Mouse (Mus musculus) forebrain, embryonic 10.5 days (tissue): ENCODE data around the gene Tmem178b. TPM values are rescaled to one million over a fixed set of nuclear protein-coding genes. Genes with fewer than 3 reads are reported as not detected.

ENCODE experiments used
- DNase-seq: peaks from one replicate; pipeline ENCODE4 v3.0.0-alpha.2; 2017; ENCODE audit warnings: low spot score; ENCODE audit errors: extremely low spot score
- H3K27ac ChIP-seq: fragments of 300-500 bp; sonication (generic); 2 replicates; pipeline ENCODE4 v1.5.1; 2016; ENCODE audit warnings: mild to moderate bottlenecking
- H3K27me3 ChIP-seq: fragments of 300-500 bp; sonication (generic); 2 replicates; pipeline ENCODE4 v1.6.1; 2016; ENCODE audit warnings: mild to moderate bottlenecking; ENCODE audit not compliant: poor library complexity, severe bottlenecking
- H3K36me3 ChIP-seq: fragments of 300-500 bp; sonication (generic); replicated peaks from 2 replicates; pipeline ENCODE4 v1.6.1; 2016; ENCODE audit warnings: mild to moderate bottlenecking, moderate library complexity
- H3K4me1 ChIP-seq: fragments of 300-500 bp; sonication (generic); 2 replicates; pipeline ENCODE4 v1.6.1; 2016
- H3K4me3 ChIP-seq: fragments of 300-500 bp; sonication (generic); 2 replicates; pipeline ENCODE4 v1.5.1; 2016; ENCODE audit warnings: mild to moderate bottlenecking, moderate library complexity
- H3K9me3 ChIP-seq: fragments of 300-500 bp; sonication (generic); 2 replicates; pipeline ENCODE4 v1.6.1; 2016; ENCODE audit warnings: mild to moderate bottlenecking, moderate library complexity
- WGBS: fragments of 180-500 bp; shearing (Covaris S2); methylation state at CpG from one replicate; pipeline ENCODE4 v1.1.7; 2016; 5-methylcytosine and 5-hydroxymethylcytosine counted together
- polyA plus RNA-seq: library from polyadenylated mRNA; unstranded; fragments of >200 nt; fragmentation: Nextera tagmentation; extraction: Ambion mirVana; gene quantifications from 2 replicates; pipeline ENCODE4 v1.2.1, GENCODE M21; 2016

Gene Tmem178b
- polyA plus RNA-seq, 1 experiment from 2014 or later: 1.3 TPM

- H3K4me3 ChIP-seq: no peak overlapping the region
- no peak for DNase-seq
- no peaks in the 10 kb centered on the region for H3K9me3 ChIP-seq
- H3K36me3 ChIP-seq: no peaks in the 10 kb centered on the region
- H3K4me1 ChIP-seq: peaks cover 11% of the 10 kb centered on the region
- 94% methylated on average over 7 of the region's 7 CpGs for WGBS
- H3K27ac ChIP-seq: no peak overlapping the region
- H3K27me3 ChIP-seq: no peaks in the 10 kb centered on the region
These were observed 67.8 kb downstream of the Tmem178b start for GRCm38 (mm10) chr6:39940920-39941319.

DNA sequence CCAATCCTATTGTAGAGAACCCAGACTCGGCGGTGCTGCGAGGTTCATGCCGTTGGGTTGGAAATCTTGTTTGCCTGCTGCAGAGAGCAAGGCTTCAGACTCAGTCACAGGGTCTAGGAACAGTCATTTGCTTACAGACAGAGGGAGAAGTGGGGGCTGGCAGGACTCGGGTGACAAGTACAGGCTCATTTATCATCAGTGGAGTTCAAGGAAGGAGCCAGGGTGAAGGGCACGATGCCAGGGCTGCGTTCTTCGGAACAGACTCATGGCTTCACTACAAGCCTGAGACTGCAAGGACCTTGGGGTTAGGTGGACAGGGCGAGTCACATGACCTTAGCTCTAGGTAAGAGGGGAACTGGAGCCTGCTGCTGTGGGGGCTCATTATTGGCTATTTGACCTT, 71.8 kb downstream of the Tmem178b start:
- WGBS: 83% methylated on average over 9 of the region's 9 CpGs
- Histone ChIP-seq H3K9me3 (no peaks in the 10 kb centered on the region), H3K36me3 (no peaks in the 10 kb centered on the region), H3K4me1 (peaks cover 18% of the 10 kb centered on the region), H3K4me3 (no peak overlapping the region), H3K27ac (no peak overlapping the region; the same call in 1 of the 2 replicates), H3K27me3 (no peaks in the 10 kb centered on the region)
- DNase-seq: no peak

GRCm38 (mm10) chr6:39945670-39946440, 72.8 kb downstream of the Tmem178b start:
- H3K27ac ChIP-seq: no peak overlapping the region
- DNase-seq: no peak

GRCm38 (mm10) chr6:39946601-39947000, 73.5 kb downstream of the Tmem178b start:
- no peak overlapping the region for H3K4me3 ChIP-seq
- H3K36me3 ChIP-seq: no peaks in the 10 kb centered on the region
- WGBS: 91% methylated on average over 4 of the region's 4 CpGs
- no peaks in the 10 kb centered on the region for H3K9me3 ChIP-seq
- no peaks in the 10 kb centered on the region for H3K27me3 ChIP-seq
- H3K4me1 ChIP-seq: peaks cover 18% of the 10 kb centered on the region
- H3K27ac ChIP-seq: no peak overlapping the region
- no peak for DNase-seq

More at GRCm38 (mm10) chr6:39945670-39946440, 72.8 kb downstream of the Tmem178b start:
- H3K4me1 ChIP-seq: peaks cover 18% of the 10 kb centered on the region
- H3K27me3 ChIP-seq: no peaks in the 10 kb centered on the region
- H3K4me3 ChIP-seq: no peak overlapping the region
- WGBS: 75% methylated on average over 5 of the region's 5 CpGs
- H3K9me3 ChIP-seq: no peaks in the 10 kb centered on the region
- no peaks in the 10 kb centered on the region for H3K36me3 ChIP-seq

DNA sequence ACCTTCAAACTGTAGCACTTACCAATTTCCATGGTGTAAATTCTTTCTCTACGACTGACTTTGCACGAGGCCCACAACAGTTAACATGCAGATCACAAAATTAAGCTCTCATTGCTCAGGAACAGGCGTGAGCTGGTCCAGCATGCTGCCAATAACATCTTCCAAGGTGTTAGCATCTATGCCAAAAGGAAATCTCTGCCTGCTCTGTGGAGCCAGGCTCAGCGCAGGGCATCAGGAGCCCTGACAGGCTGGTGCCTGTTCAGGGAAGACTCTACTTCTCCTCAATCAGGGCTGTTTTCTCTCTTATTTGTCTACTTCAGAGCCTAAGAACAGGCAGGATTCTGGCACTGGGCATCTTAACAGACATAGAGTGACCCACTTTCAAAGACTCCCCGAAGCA, 80.9 kb downstream of the Tmem178b start:
- H3K4me3 ChIP-seq: no peak overlapping the region
- no peaks in the 10 kb centered on the region for H3K36me3 ChIP-seq
- no peaks in the 10 kb centered on the region for H3K9me3 ChIP-seq
- DNase-seq: no peak
- WGBS: 92% methylated on average over 5 of the region's 5 CpGs
- no peak overlapping the region for H3K27ac ChIP-seq
- H3K27me3 ChIP-seq: no peaks in the 10 kb centered on the region
- H3K4me1 ChIP-seq: no peaks in the 10 kb centered on the region

DNA sequence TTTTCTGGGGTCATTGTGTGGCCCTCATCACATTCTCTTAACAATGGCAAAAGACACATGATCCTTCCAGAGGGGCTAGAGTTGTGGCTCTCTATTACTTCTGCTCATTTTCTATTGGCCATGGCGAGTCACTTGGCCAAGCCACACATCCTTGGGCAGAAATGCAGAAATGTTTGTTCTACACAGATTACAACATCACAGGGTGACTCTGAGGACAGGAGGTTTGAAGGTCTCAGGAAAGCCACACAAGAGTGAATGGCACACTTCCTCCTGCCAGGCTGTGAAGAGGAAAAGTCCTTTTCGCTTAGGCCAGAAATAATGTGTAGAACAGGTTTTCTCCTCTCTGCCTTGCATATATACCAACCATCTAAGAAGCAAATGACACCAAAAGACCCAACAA, 82.1 kb downstream of the Tmem178b start:
- Histone ChIP-seq H3K36me3 (no peaks in the 10 kb centered on the region), H3K4me3 (no peak overlapping the region), H3K27ac (no peak overlapping the region), H3K27me3 (no peaks in the 10 kb centered on the region), H3K4me1 (no peaks in the 10 kb centered on the region), H3K9me3 (no peaks in the 10 kb centered on the region)
- no peak for DNase-seq
- WGBS: 89% methylated on average over 2 of the region's 2 CpGs

GRCm38 (mm10) chr6:39964606-39965005, 91.5 kb downstream of the Tmem178b start:
- Histone ChIP-seq H3K27me3 (no peaks in the 10 kb centered on the region), H3K27ac (no peak overlapping the region), H3K36me3 (no peaks in the 10 kb centered on the region), H3K4me3 (no peak overlapping the region), H3K4me1 (no peaks in the 10 kb centered on the region), H3K9me3 (no peaks in the 10 kb centered on the region)
- DNase-seq: no peak
- WGBS: 72% methylated on average over 4 of the region's 4 CpGs

- Histone ChIP-seq H3K9me3 (no peaks in the 10 kb centered on the region), H3K4me1 (no peaks in the 10 kb centered on the region), H3K4me3 (no peak overlapping the region), H3K27me3 (no peaks in the 10 kb centered on the region), H3K27ac (no peak overlapping the region), H3K36me3 (no peaks in the 10 kb centered on the region)
- no peak for DNase-seq
These were observed 97.2 kb downstream of the Tmem178b start for GRCm38 (mm10) chr6:39970281-39970680.

DNA sequence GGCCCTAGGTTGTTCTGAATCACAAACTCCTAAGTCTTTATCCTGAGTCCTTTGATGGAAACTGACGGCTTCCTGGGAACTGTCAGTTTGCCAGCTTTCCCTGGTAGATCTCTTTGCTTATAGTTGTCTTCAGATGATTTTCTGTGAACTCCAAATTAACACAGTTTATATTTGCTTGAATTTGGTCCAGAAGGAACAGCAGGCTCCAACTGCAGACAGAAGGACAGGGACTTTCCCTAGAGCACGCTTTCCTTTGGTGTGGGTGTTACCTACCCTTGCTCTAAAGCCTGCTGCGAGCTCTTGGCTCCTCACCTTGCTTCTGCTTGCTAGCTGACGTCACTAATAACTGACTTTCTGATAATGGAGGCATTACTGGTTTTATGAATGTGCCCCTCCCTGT, 105.9 kb downstream of the Tmem178b start:
- DNase-seq: no peak
- Histone ChIP-seq H3K36me3 (no peaks in the 10 kb centered on the region), H3K27me3 (no peaks in the 10 kb centered on the region), H3K9me3 (no peaks in the 10 kb centered on the region), H3K27ac (no peak overlapping the region), H3K4me3 (no peak overlapping the region), H3K4me1 (no peaks in the 10 kb centered on the region)
- 80% methylated on average over 4 of the region's 4 CpGs for WGBS

DNA sequence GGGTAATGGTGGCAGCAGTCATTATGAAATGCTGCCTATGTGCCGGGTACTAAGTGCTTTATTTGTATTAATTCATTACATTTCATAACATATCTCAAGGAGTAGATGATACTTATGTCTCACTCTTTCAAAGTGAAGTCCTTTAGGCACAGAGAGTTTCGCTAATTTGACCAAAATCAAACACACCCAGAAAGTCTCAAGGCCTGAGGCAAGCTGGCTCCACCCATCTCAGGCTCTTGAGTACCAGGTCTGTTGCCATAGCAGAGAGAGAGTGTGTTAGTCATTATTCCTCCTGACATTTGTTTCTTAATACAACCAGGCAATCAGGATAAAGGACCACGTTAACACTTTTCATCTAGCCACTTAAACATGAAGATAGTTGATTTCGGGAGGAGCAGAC, 117.7 kb downstream of the Tmem178b start:
- Histone ChIP-seq H3K9me3 (0 out of 2 replicates have a peak, but pooled peaks cover 3% of the 10 kb centered on the region), H3K27ac (no peak overlapping the region), H3K27me3 (no peaks in the 10 kb centered on the region), H3K4me3 (no peak overlapping the region), H3K4me1 (no peaks in the 10 kb centered on the region), H3K36me3 (no peaks in the 10 kb centered on the region)
- WGBS: 84% methylated on average over 4 of the region's 4 CpGs
- DNase-seq: no peak

GRCm38 (mm10) chr6:39991922-39992321, 118.9 kb downstream of the Tmem178b start:
- no peaks in the 10 kb centered on the region for H3K36me3 ChIP-seq
- WGBS: 80% methylated on average over 6 of the region's 6 CpGs

GRCm38 (mm10) chr6:40006006-40006765, 133.1 kb downstream of the Tmem178b start:
- Histone ChIP-seq H3K36me3 (no peaks in the 10 kb centered on the region), H3K9me3 (no peaks in the 10 kb centered on the region), H3K27ac (no peak overlapping the region), H3K27me3 (no peaks in the 10 kb centered on the region), H3K4me3 (no peak overlapping the region), H3K4me1 (peaks cover 10% of the 10 kb centered on the region; the same call in 1 of the 2 replicates)
- no peak for DNase-seq
- WGBS: 89% methylated on average over 11 of the region's 11 CpGs

More at GRCm38 (mm10) chr6:39991922-39992321, 118.9 kb downstream of the Tmem178b start:
- H3K4me1 ChIP-seq: no peaks in the 10 kb centered on the region
- no peaks in the 10 kb centered on the region for H3K27me3 ChIP-seq
- H3K9me3 ChIP-seq: 0 out of 2 replicates have a peak, but pooled peaks cover 3% of the 10 kb centered on the region
- no peak for DNase-seq
- no peak overlapping the region for H3K27ac ChIP-seq
- no peak overlapping the region for H3K4me3 ChIP-seq
